20 mouse cellular contexts compared by ENCODE assay signal in the genomic region with DNA sequence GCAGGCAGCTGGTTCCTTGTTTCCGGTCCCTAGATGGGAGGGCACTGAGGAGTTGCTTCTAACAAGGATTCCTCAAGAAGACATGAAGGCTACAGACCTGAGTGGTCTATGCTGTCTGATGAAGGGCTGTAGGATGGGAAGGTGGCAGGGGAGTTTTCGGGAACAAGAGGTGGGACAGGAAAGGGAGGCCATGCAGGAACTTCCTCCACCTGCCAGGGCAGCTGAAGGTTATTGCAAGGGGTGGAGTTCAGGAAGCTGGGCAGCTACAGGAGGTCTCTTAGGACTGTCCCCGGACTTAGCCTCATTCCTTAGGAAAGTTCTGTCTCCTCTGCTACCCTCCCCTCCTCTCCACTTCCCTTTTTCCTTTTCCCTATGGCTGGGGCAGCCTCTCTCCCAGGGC. TPM values are rescaled to one million over a fixed set of nuclear protein-coding genes. Genes with fewer than 3 reads are reported as not detected.
A peak's percentile ranks its signal among the peaks of the same experiment; 100 is the strongest.
DNase-seq lines count a peak whose midpoint lies in the region; ATAC-seq and TF ChIP-seq lines count a peak whose summit lies in the region.
"Had no signal": no experiment of that assay in that cellular context is flagged by ENCODE, and none has a peak within 500 bp of the region (broad histone marks: within the 10 kb centered on the region; RNA-seq: fewer than 3 reads in every experiment).

No protein-coding gene starts in this region.

- no peak for ATAC-seq in embryonic facial prominence, embryonic 15.5 days (ENCODE audit: insufficient number of reproducible peaks, low FRiP score, low TSS enrichment, low read depth)
- no peak for ATAC-seq in heart, embryonic 12.5 days (ENCODE audit: insufficient number of reproducible peaks, low FRiP score)
- ATAC-seq: CD4-positive, CD25-positive, alpha-beta regulatory T cell, adult 4 months; forebrain, embryonic 15.5 days; hindbrain, embryonic 16.5 days had no signal

- H3K9ac ChIP-seq in embryonic facial prominence, embryonic 15.5 days: no peak overlapping the region
- H3K9ac ChIP-seq in heart, adult 2 months (ENCODE audit: low read depth, low read length): no peak overlapping the region
- H3K9ac ChIP-seq in heart, embryonic 12.5 days: no peak overlapping the region
- H3K9ac ChIP-seq: embryonic facial prominence, embryonic 13.5 days; forebrain, embryonic 15.5 days; hindbrain, embryonic 12.5 days had no signal

- no peaks in the 10 kb centered on the region for H3K36me3 ChIP-seq in embryonic facial prominence, embryonic 15.5 days
- no peaks in the 10 kb centered on the region for H3K36me3 ChIP-seq in embryonic facial prominence, embryonic 10.5 days (replicated peaks)
- H3K36me3 ChIP-seq in heart, adult 2 months (ENCODE audit: control insufficient read depth, insufficient read depth, low read length): no peaks in the 10 kb centered on the region
- no peaks in the 10 kb centered on the region for H3K36me3 ChIP-seq in heart, embryonic 12.5 days
- no peaks in the 10 kb centered on the region for H3K36me3 ChIP-seq in thymus, adult 2 months (ENCODE audit: control insufficient read depth, insufficient read depth, low read length)
- H3K36me3 ChIP-seq: embryonic facial prominence, embryonic 13.5 days; forebrain, embryonic 15.5 days; G1E; hindbrain, embryonic 12.5 days had no signal

- TF ChIP-seq CTCF in heart, adult 2 months (IDR thresholded peaks at IDR 0.05): no peak
- no peak for TF ChIP-seq CTCF in thymus, adult 2 months (IDR thresholded peaks at IDR 0.05; ENCODE audit: borderline replicate concordance, control insufficient read depth, extremely low read depth, insufficient read depth, low read length, poor library complexity)

- H3K4me3 ChIP-seq in embryonic facial prominence, embryonic 15.5 days (replicated peaks): no peak overlapping the region
- H3K4me3 ChIP-seq in embryonic facial prominence, embryonic 10.5 days: no peak overlapping the region
- H3K4me3 ChIP-seq in heart, adult 2 months: no peak overlapping the region
- no peak overlapping the region for H3K4me3 ChIP-seq in heart, embryonic 12.5 days
- no peak overlapping the region for H3K4me3 ChIP-seq in thymus, adult 2 months (ENCODE audit: control insufficient read depth, insufficient read depth, low read length)
- H3K4me3 ChIP-seq: embryonic facial prominence, embryonic 13.5 days; forebrain, embryonic 15.5 days; hindbrain, embryonic 12.5 days had no signal

- peaks cover 10% of the 10 kb centered on the region; the same call in 1 of the 2 replicates for H3K27me3 ChIP-seq in embryonic facial prominence, embryonic 15.5 days
- peaks cover 62% of the 10 kb centered on the region for H3K27me3 ChIP-seq in embryonic facial prominence, embryonic 10.5 days (replicated peaks; ENCODE audit: low read depth, poor library complexity, severe bottlenecking)
- no peaks in the 10 kb centered on the region for H3K27me3 ChIP-seq in heart, adult 2 months (ENCODE audit: control insufficient read depth, insufficient read depth, low read length)
- H3K27me3 ChIP-seq in heart, embryonic 12.5 days (replicated peaks): peaks cover 24% of the 10 kb centered on the region
- H3K27me3 ChIP-seq in thymus, adult 2 months (ENCODE audit: control insufficient read depth, insufficient read depth, low read length): no peaks in the 10 kb centered on the region
- H3K27me3 ChIP-seq: forebrain, embryonic 15.5 days had no signal

- no peak for TF ChIP-seq EP300 in heart, adult 2 months (IDR thresholded peaks at IDR 0.05; ENCODE audit: insufficient read depth, low read depth, low read length)

- no peak for TF ChIP-seq POLR2A in heart, adult 2 months (IDR thresholded peaks at IDR 0.05; ENCODE audit: insufficient read depth, low read depth, low read length)
- TF ChIP-seq POLR2A in thymus, adult 2 months (IDR thresholded peaks at IDR 0.05; ENCODE audit: control insufficient read depth, extremely low read depth, insufficient read depth, low read length, poor library complexity): no peak

- intact Hi-C loops in heart, adult 2 months (cut with DNase I): loop anchor here (1.0 to 5.0 kb wide), 2 partner anchors 45 to 132 kb away; no protein-coding TSS in a partner anchor
- intact Hi-C loops in gastrocnemius, postnatal 36 days (cut with DNase I): no loop called here

- H3K4me2 ChIP-seq in embryonic facial prominence, embryonic 15.5 days (replicated peaks): no peak overlapping the region
- no peak overlapping the region for H3K4me2 ChIP-seq in heart, embryonic 12.5 days
- H3K4me2 ChIP-seq: embryonic facial prominence, embryonic 13.5 days; forebrain, embryonic 15.5 days; hindbrain, embryonic 12.5 days had no signal

- no peaks in the 10 kb centered on the region for H3K79me2 ChIP-seq in heart, adult 2 months (replicated peaks; ENCODE audit: control insufficient read depth, insufficient read depth, low read length)

- peaks cover 69% of the 10 kb centered on the region for H3K4me1 ChIP-seq in embryonic facial prominence, embryonic 15.5 days
- peaks cover 58% of the 10 kb centered on the region for H3K4me1 ChIP-seq in embryonic facial prominence, embryonic 10.5 days
- H3K4me1 ChIP-seq in heart, adult 2 months (ENCODE audit: control insufficient read depth, insufficient read depth, low read length): peaks cover 12% of the 10 kb centered on the region
- H3K4me1 ChIP-seq in heart, embryonic 12.5 days (replicated peaks): peaks cover 56% of the 10 kb centered on the region
- peaks cover 56% of the 10 kb centered on the region for H3K4me1 ChIP-seq in thymus, adult 2 months (replicated peaks; ENCODE audit: control insufficient read depth, insufficient read depth, low read length)

- H3K9me3 ChIP-seq in embryonic facial prominence, embryonic 15.5 days (replicated peaks): no peaks in the 10 kb centered on the region
- H3K9me3 ChIP-seq in embryonic facial prominence, embryonic 10.5 days: no peaks in the 10 kb centered on the region
- no peaks in the 10 kb centered on the region for H3K9me3 ChIP-seq in heart, embryonic 12.5 days (replicated peaks)
- H3K9me3 ChIP-seq: embryonic facial prominence, embryonic 13.5 days; forebrain, embryonic 15.5 days; G1E; hindbrain, embryonic 12.5 days had no signal

- WGBS in embryonic facial prominence, embryonic 15.5 days: 59% methylated on average over 3 of the region's 3 CpGs
- 57% methylated on average over 3 of the region's 3 CpGs for WGBS in embryonic facial prominence, embryonic 10.5 days
- WGBS in heart, adult 2 months: 41% methylated on average over 3 of the region's 3 CpGs
- 53% methylated on average over 3 of the region's 3 CpGs for WGBS in heart, embryonic 12.5 days
- WGBS in thymus, adult 2 months: 18% methylated on average over 3 of the region's 3 CpGs

- peak overlapping the region; percentile 11; the same call in 1 of the 2 replicates for H3K27ac ChIP-seq in embryonic facial prominence, embryonic 15.5 days (replicated peaks)
- H3K27ac ChIP-seq in embryonic facial prominence, embryonic 10.5 days (replicated peaks): no peak overlapping the region
- H3K27ac ChIP-seq in heart, adult 2 months: peak overlapping the region; percentile 40
- H3K27ac ChIP-seq in heart, embryonic 12.5 days (ENCODE audit: poor library complexity, severe bottlenecking): no peak overlapping the region
- H3K27ac ChIP-seq in thymus, adult 2 months (ENCODE audit: control insufficient read depth, insufficient read depth, low read length): no peak overlapping the region
- H3K27ac ChIP-seq: embryonic facial prominence, embryonic 13.5 days; forebrain, embryonic 15.5 days; hindbrain, embryonic 12.5 days had no signal

- no peak for DNase-seq in embryonic facial prominence, embryonic 10.5 days (ENCODE audit: low spot score)
- no peak for DNase-seq in heart, adult 2 months
- DNase-seq in thymus, postnatal 0 days (ENCODE audit: low spot score): peak; percentile 39
- DNase-seq in thymus, adult 2 months: no peak
- DNase-seq in urinary bladder, postnatal 25 days (ENCODE audit: low spot score): no peak
- no peak for DNase-seq in gastrocnemius, postnatal 36 days
- DNase-seq: adrenal gland, postnatal 10 days; cerebellum, adult 11 months; cerebellum, adult 9-10 months; cerebellum, postnatal 25 days; heart, postnatal 36 days; kidney, adult 9 months had no signal

RNA-seq across cellular contexts. Expression of gene Nfam1, which starts 5.7 kb away (rescaled TPM):
- 5.2 and 6.1 TPM in 2 replicates for polyA plus RNA-seq in embryonic facial prominence, embryonic 15.5 days (2015; fragmentation: Nextera tagmentation; extraction: Ambion mirVana)
- 2.4 and 2.6 TPM in 2 replicates for polyA plus RNA-seq in embryonic facial prominence, embryonic 10.5 days (2016; fragmentation: Nextera tagmentation; extraction: Ambion mirVana)
- total RNA-seq in heart, adult 2 months (2021): 1 to 10 TPM; 2.4 to 2.6 TPM
- polyA plus RNA-seq in heart, adult 2 months (2012; rRNA removed): 3.1 and 3.9 TPM in 2 replicates
- polyA plus RNA-seq in heart, embryonic 12.5 days (2016; fragmentation: Nextera tagmentation; extraction: Ambion mirVana): 1.7 and 1.9 TPM in 2 replicates
- polyA plus RNA-seq in thymus, postnatal 0 days (2015; fragmentation: Nextera tagmentation; extraction: Ambion mirVana): 3.2 and 3.6 TPM in 2 replicates
- polyA plus RNA-seq in thymus, adult 2 months (2012; rRNA removed): 8.1 and 9.8 TPM in 2 replicates
- 1 to 10 TPM in 1 of 2 experiments, under 1 TPM in 1; 0.28 to 1.0 TPM for total RNA-seq in gastrocnemius, postnatal 36 days (2021)

RNA-seq across cellular contexts. Expression of gene Serhl, which starts 50.5 kb away (rescaled TPM):
- 64.6 and 68.1 TPM in 2 replicates for polyA plus RNA-seq in embryonic facial prominence, embryonic 15.5 days (2015; fragmentation: Nextera tagmentation; extraction: Ambion mirVana)
- 49.0 and 50.5 TPM in 2 replicates for polyA plus RNA-seq in embryonic facial prominence, embryonic 10.5 days (2016; fragmentation: Nextera tagmentation; extraction: Ambion mirVana)
- 10 to 100 TPM; 36.8 to 41.0 TPM for total RNA-seq in heart, adult 2 months (2021)
- 82.7 and 90.2 TPM in 2 replicates for polyA plus RNA-seq in heart, adult 2 months (2012; rRNA removed)
- polyA plus RNA-seq in heart, embryonic 12.5 days (2016; fragmentation: Nextera tagmentation; extraction: Ambion mirVana): 58.9 and 68.8 TPM in 2 replicates
- polyA plus RNA-seq in thymus, postnatal 0 days (2015; fragmentation: Nextera tagmentation; extraction: Ambion mirVana): 74.8 and 83.2 TPM in 2 replicates
- 64.9 and 82.9 TPM in 2 replicates for polyA plus RNA-seq in thymus, adult 2 months (2012; rRNA removed)
- 10 to 100 TPM; 25.8 to 27.5 TPM for total RNA-seq in gastrocnemius, postnatal 36 days (2021)

RNA-seq across cellular contexts. Expression of gene Tcf20, which starts 51.1 kb away (rescaled TPM):
- 10.5 and 11.1 TPM in 2 replicates for polyA plus RNA-seq in embryonic facial prominence, embryonic 15.5 days (2015; fragmentation: Nextera tagmentation; extraction: Ambion mirVana)
- polyA plus RNA-seq in embryonic facial prominence, embryonic 10.5 days (2016; fragmentation: Nextera tagmentation; extraction: Ambion mirVana): 8.4 and 8.5 TPM in 2 replicates
- 10 to 100 TPM; 60.1 to 60.8 TPM for total RNA-seq in heart, adult 2 months (2021)
- 6.6 and 9.5 TPM in 2 replicates for polyA plus RNA-seq in heart, adult 2 months (2012; rRNA removed)
- 5.4 and 6.4 TPM in 2 replicates for polyA plus RNA-seq in heart, embryonic 12.5 days (2016; fragmentation: Nextera tagmentation; extraction: Ambion mirVana)
- 9.9 and 13.1 TPM in 2 replicates for polyA plus RNA-seq in thymus, postnatal 0 days (2015; fragmentation: Nextera tagmentation; extraction: Ambion mirVana)
- 48.7 and 69.3 TPM in 2 replicates for polyA plus RNA-seq in thymus, adult 2 months (2012; rRNA removed)
- total RNA-seq in gastrocnemius, postnatal 36 days (2021): 10 to 100 TPM; 24.8 to 27.8 TPM

Comparison
In these comparisons a context has a peak if more than half of its experiments do, and no peak if none do; other contexts are left out.
1. H3K27ac ChIP-seq: peak in embryonic facial prominence, embryonic 15.5 days (single experiment) and heart, adult 2 months (single experiment); none in embryonic facial prominence, embryonic 10.5 days (single experiment), heart, embryonic 12.5 days (single experiment) and thymus, adult 2 months (single experiment).